Mouse (Mus musculus) neural tube, embryonic 13.5 days (tissue): ENCODE measurements around the gene Natd1. TPM values are rescaled to one million over a fixed set of nuclear protein-coding genes. Genes with fewer than 3 reads are reported as not detected.

Experiments
- ATAC-seq: fragments of 200-750 bp; cut with Nextera tagmentation; 2 replicates; pipeline ENCODE4 v1.8.0; 2017; ENCODE audit warnings: low read depth, mild to moderate bottlenecking, moderate TSS enrichment, moderate library complexity
- H3K27ac ChIP-seq: fragments of 300-500 bp; sonication (generic); replicated peaks from 2 replicates; pipeline ENCODE4 v1.5.1; 2015; ENCODE audit warnings: moderate library complexity, mild to moderate bottlenecking, inconsistent platforms
- H3K27me3 ChIP-seq: fragments of 300-500 bp; sonication (generic); 2 replicates; pipeline ENCODE4 v1.6.1; 2015; ENCODE audit warnings: mild to moderate bottlenecking, inconsistent platforms
- H3K36me3 ChIP-seq: fragments of 300-500 bp; sonication (generic); 2 replicates; pipeline ENCODE4 v1.6.1; 2015; ENCODE audit warnings: mild to moderate bottlenecking, inconsistent platforms
- H3K4me1 ChIP-seq: fragments of 300-500 bp; sonication (generic); replicated peaks from 2 replicates; pipeline ENCODE4 v1.6.1; 2015; ENCODE audit warnings: inconsistent platforms
- H3K4me2 ChIP-seq: fragments of 300-500 bp; sonication (generic); 2 replicates; pipeline ENCODE4 v1.6.1; 2015; ENCODE audit warnings: inconsistent platforms, mild to moderate bottlenecking, moderate library complexity
- H3K4me3 ChIP-seq: fragments of 300-500 bp; sonication (generic); 2 replicates; pipeline ENCODE4 v1.5.1; 2015; ENCODE audit warnings: mild to moderate bottlenecking, inconsistent platforms
- H3K9ac ChIP-seq: fragments of 300-500 bp; sonication (generic); 2 replicates; pipeline ENCODE4 v1.6.1; 2015; ENCODE audit warnings: moderate library complexity, mild to moderate bottlenecking, inconsistent platforms
- H3K9me3 ChIP-seq: fragments of 300-500 bp; sonication (generic); 2 replicates; pipeline ENCODE4 v1.6.1; 2016; ENCODE audit warnings: inconsistent platforms
- WGBS: fragments of 180-500 bp; shearing (Covaris S2); methylation state at CpG from one replicate; pipeline ENCODE4 v1.1.7; 2015; 5-methylcytosine and 5-hydroxymethylcytosine counted together
- polyA plus RNA-seq: library from polyadenylated mRNA; unstranded; fragments of >200 nt; fragmentation: Nextera tagmentation; extraction: Ambion mirVana; gene quantifications from 2 replicates; pipeline ENCODE4 v1.2.1, GENCODE M21; 2015

The Natd1 gene
- polyA plus RNA-seq, 1 experiment from 2014 or later: 30.0 TPM

- no peak overlapping the region for H3K4me2 ChIP-seq
- ATAC-seq: no peak
- H3K9ac ChIP-seq: no peak overlapping the region
- no peaks in the 10 kb centered on the region for H3K27me3 ChIP-seq
- 91% methylated on average over 9 of the region's 9 CpGs for WGBS
- H3K9me3 ChIP-seq: no peaks in the 10 kb centered on the region
- peaks cover 48% of the 10 kb centered on the region for H3K36me3 ChIP-seq
- no peak overlapping the region for H3K27ac ChIP-seq
- H3K4me1 ChIP-seq: peaks cover 6% of the 10 kb centered on the region; the same call in 1 of the 2 replicates
- H3K4me3 ChIP-seq: no peak overlapping the region
These were observed 27.9 kb upstream of the Natd1 start for GRCm38 (mm10) chr11:60942263-60943015.

- H3K4me1 ChIP-seq: peaks cover 6% of the 10 kb centered on the region; the same call in 1 of the 2 replicates
- H3K27ac ChIP-seq: no peak overlapping the region
- ATAC-seq: no peak
- H3K36me3 ChIP-seq: peaks cover 37% of the 10 kb centered on the region
- no peak overlapping the region for H3K9ac ChIP-seq
- H3K4me3 ChIP-seq: no peak overlapping the region
- H3K4me2 ChIP-seq: no peak overlapping the region
- H3K27me3 ChIP-seq: no peaks in the 10 kb centered on the region
- no peaks in the 10 kb centered on the region for H3K9me3 ChIP-seq
- 62% methylated on average over 9 of the region's 9 CpGs for WGBS
These were observed 26.8 kb upstream of the Natd1 start for GRCm38 (mm10) chr11:60941370-60941769.

DNA sequence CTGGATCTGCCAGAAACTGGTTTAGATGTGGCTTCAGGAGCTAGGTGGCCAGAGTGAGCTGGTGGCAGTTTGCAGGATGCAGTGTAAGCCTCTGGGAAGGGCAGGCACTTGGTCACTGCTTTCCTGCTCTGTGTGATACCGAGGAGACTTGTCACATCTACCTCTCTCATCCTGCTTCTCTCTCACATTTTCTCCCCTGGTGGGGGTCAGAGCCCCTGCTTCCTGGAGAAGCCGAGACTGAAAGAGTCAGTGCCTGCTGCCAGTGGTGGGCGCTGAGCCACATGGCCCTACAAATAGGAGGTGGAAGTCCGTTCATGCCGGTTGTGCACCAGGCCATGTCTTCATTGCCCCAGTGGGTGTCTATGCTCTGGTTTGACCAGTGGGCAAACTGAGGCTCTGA is 26.0 kb upstream of the Natd1 start:
- no peak for ATAC-seq
- WGBS: 91% methylated on average over 5 of the region's 5 CpGs
- H3K4me2 ChIP-seq: no peak overlapping the region
- H3K9me3 ChIP-seq: no peaks in the 10 kb centered on the region
- H3K27me3 ChIP-seq: no peaks in the 10 kb centered on the region
- no peak overlapping the region for H3K9ac ChIP-seq
- peaks cover 29% of the 10 kb centered on the region for H3K36me3 ChIP-seq
- no peak overlapping the region for H3K4me3 ChIP-seq
- peaks cover 12% of the 10 kb centered on the region for H3K4me1 ChIP-seq
- H3K27ac ChIP-seq: no peak overlapping the region

GRCm38 (mm10) chr11:60939487-60939886 is 24.9 kb upstream of the Natd1 start:
- no peak for ATAC-seq
- 94% methylated on average over 3 of the region's 3 CpGs for WGBS
- peaks cover 24% of the 10 kb centered on the region for H3K36me3 ChIP-seq
- H3K4me1 ChIP-seq: peaks cover 20% of the 10 kb centered on the region
- H3K27me3 ChIP-seq: no peaks in the 10 kb centered on the region
- H3K9ac ChIP-seq: no peak overlapping the region
- no peaks in the 10 kb centered on the region for H3K9me3 ChIP-seq
- H3K4me3 ChIP-seq: no peak overlapping the region
- H3K27ac ChIP-seq: no peak overlapping the region
- H3K4me2 ChIP-seq: no peak overlapping the region

DNA sequence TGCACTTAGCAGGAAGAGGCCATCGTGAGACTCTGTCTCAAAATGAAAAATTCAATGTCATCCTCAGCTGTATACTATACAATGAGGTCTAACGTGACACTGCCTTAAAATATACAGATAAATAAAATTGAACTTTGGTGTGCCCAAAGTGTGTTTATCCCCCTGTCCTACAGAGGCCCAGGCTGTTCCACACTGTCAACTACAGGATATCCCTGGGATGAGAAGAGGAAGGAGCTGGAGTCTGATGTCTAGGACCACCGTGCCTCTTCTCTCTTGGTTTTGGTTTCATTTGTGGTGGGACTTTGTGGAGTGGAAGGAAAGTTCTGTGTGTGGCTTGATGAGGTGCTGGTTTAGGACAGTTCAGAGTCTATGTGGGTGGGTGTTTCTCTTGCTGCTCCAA is 23.1 kb upstream of the Natd1 start:
- H3K27ac ChIP-seq: no peak overlapping the region
- peaks cover 6% of the 10 kb centered on the region for H3K36me3 ChIP-seq
- H3K4me3 ChIP-seq: no peak overlapping the region
- no peak for ATAC-seq
- H3K27me3 ChIP-seq: no peaks in the 10 kb centered on the region
- no peak overlapping the region for H3K9ac ChIP-seq
- H3K4me1 ChIP-seq: peaks cover 38% of the 10 kb centered on the region
- H3K9me3 ChIP-seq: no peaks in the 10 kb centered on the region
- no peak overlapping the region for H3K4me2 ChIP-seq
- 81% methylated on average over 3 of the region's 3 CpGs for WGBS

DNA sequence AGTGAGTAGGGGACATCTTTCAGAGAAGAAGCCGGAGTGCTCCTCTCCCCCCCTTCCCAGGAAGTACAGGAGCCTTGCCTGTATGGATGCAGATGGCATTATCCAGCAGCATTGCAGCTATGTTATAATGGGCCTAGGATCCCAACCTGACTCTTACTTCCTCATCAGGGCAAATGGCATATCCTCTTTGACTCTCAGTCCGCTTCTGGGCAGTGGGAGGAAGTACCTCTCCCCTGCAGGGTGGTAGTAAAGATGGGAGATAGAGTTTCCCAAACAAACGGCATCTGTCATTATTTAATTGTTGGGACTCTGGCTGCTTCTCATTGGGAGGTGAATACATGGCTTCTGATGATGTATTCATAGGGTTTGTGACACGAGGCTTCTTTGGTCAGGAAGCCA is 21.4 kb upstream of the Natd1 start:
- H3K4me2 ChIP-seq: no peak overlapping the region
- no peak overlapping the region for H3K27ac ChIP-seq
- no peak overlapping the region for H3K4me3 ChIP-seq
- no peak overlapping the region for H3K9ac ChIP-seq
- no peaks in the 10 kb centered on the region for H3K36me3 ChIP-seq
- no peak for ATAC-seq
- H3K9me3 ChIP-seq: no peaks in the 10 kb centered on the region
- peaks cover 40% of the 10 kb centered on the region for H3K4me1 ChIP-seq
- WGBS: 80% methylated on average over 4 of the region's 4 CpGs
- no peaks in the 10 kb centered on the region for H3K27me3 ChIP-seq

DNA sequence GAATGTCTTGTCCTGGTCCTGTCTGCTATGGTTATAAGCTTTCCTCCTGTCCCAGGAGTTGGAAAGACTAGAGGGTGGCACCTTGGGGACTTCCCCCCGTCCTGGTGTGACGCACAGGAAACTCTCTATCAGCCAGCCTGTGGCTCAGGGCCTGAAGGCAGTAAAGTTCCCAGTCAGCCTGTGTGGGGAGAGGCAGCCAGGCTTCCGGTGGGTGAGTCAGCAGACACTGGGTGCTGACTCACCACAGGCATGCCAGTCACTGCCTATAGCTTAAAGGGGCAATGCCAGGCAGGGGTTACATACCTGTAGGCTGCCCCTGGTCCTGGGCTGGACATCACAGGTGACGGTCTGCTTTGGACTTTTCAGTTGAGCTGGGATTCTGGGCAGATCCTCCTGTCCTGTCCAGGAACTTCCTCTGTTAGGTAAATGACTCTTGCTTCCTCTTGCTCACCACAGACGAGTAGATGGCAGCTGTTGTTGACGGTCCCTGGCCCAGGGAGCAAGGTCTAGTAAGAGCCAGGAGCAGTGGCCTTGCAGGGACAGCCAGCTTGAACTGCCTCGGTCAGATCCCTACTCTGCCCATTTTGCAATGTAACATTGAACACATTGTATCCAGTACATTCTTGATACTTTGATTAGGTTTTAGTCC is 20.9 kb upstream of the Natd1 start:
- WGBS: 84% methylated on average over 7 of the region's 7 CpGs
- Histone ChIP-seq H3K4me3 (no peak overlapping the region), H3K9ac (no peak overlapping the region), H3K4me2 (no peak overlapping the region), H3K9me3 (no peaks in the 10 kb centered on the region), H3K4me1 (peaks cover 44% of the 10 kb centered on the region), H3K27me3 (peaks cover 2% of the 10 kb centered on the region; the same call in 1 of the 2 replicates), H3K27ac (no peak overlapping the region), H3K36me3 (no peaks in the 10 kb centered on the region)
- no peak for ATAC-seq

DNA sequence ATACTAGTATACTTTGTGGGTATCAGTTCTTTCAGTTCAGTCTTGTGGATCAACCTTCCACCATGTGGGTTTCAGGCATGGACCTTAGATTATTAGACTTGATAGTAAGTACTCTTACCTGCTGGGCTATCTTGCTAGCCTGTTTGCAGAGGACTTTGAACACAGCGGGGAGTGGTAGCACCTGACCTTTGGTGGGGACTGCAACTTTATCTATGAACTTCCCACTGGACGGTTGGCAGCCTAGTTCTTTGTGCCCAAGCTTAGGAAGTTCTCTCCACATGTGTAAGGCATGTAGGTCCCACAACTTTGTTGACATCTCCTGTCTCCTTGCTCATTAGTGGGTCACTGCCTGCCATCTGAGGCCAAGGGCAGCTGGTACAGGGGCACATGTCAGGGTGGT is 20.2 kb upstream of the Natd1 start:
- no peak for ATAC-seq
- H3K27ac ChIP-seq: no peak overlapping the region
- H3K4me1 ChIP-seq: peaks cover 44% of the 10 kb centered on the region
- 92% methylated on average over 2 of the region's 2 CpGs for WGBS
- H3K9me3 ChIP-seq: no peaks in the 10 kb centered on the region
- H3K4me2 ChIP-seq: no peak overlapping the region
- H3K36me3 ChIP-seq: no peaks in the 10 kb centered on the region
- H3K4me3 ChIP-seq: no peak overlapping the region
- no peak overlapping the region for H3K9ac ChIP-seq
- peaks cover 6% of the 10 kb centered on the region; the same call in 1 of the 2 replicates for H3K27me3 ChIP-seq

GRCm38 (mm10) chr11:60933178-60933930 is 18.8 kb upstream of the Natd1 start:
- peak overlapping the region; percentile 74 for H3K4me3 ChIP-seq
- no peak for ATAC-seq
- peaks cover 6% of the 10 kb centered on the region; the same call in 1 of the 2 replicates for H3K27me3 ChIP-seq
- H3K4me2 ChIP-seq: peak overlapping the region; percentile 68
- H3K9ac ChIP-seq: peak overlapping the region; percentile 75; the same call in 1 of the 2 replicates
- WGBS: 84% methylated on average over 10 of the region's 10 CpGs
- H3K4me1 ChIP-seq: peaks cover 44% of the 10 kb centered on the region
- H3K27ac ChIP-seq: no peak overlapping the region
- no peaks in the 10 kb centered on the region for H3K9me3 ChIP-seq
- H3K36me3 ChIP-seq: no peaks in the 10 kb centered on the region

DNA sequence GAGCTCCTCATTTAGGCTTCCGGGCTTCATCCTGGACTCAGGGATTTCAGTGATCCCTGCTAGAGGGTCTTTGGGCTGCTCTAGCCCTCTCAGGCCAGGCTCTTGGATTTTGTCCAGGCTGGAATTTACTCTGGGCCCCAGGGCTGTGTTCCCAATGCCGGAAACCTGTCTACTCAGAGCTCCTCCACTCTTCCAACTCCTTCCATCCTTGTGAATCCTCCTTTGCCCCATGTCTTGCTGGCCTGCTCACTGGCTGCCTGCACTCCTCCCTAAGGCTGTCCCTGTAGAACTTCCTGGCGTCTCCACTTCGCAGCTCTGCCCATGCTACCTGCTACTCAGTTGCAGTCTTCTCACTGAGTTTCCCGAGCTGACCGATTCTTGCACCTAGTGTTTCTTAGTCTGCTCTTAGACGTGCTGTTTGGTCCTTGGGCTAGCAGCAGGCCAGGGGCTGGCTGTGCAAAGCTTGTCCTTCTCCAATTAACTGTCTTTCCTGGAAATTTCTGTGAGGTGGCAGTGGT is 18.0 kb upstream of the Natd1 start:
- H3K9me3 ChIP-seq: no peaks in the 10 kb centered on the region
- no peak for ATAC-seq
- H3K27ac ChIP-seq: peak overlapping the region; percentile 68
- peaks cover 48% of the 10 kb centered on the region for H3K4me1 ChIP-seq
- peak overlapping the region; percentile 68 for H3K4me2 ChIP-seq
- H3K4me3 ChIP-seq: peak overlapping the region; percentile 74
- H3K9ac ChIP-seq: peak overlapping the region; percentile 75
- H3K36me3 ChIP-seq: no peaks in the 10 kb centered on the region
- H3K27me3 ChIP-seq: peaks cover 6% of the 10 kb centered on the region; the same call in 1 of the 2 replicates
- 5% methylated on average over 7 of the region's 7 CpGs for WGBS

GRCm38 (mm10) chr11:60931869-60932481 is 17.4 kb upstream of the Natd1 start, which contains the start of gene Map2k3:
Gene Map2k3 (plus strand): TSS chr11:60932033.
- no peaks in the 10 kb centered on the region for H3K36me3 ChIP-seq
- H3K27me3 ChIP-seq: peaks cover 6% of the 10 kb centered on the region; the same call in 1 of the 2 replicates
- ATAC-seq: peak; percentile 95
- no peaks in the 10 kb centered on the region for H3K9me3 ChIP-seq
- H3K27ac ChIP-seq: peak within 1 kb of the TSS; percentile 68
- H3K4me2 ChIP-seq: peak within 1 kb of the TSS; percentile 68
- peak within 1 kb of the TSS; percentile 75 for H3K9ac ChIP-seq
- peak within 1 kb of the TSS; percentile 74 for H3K4me3 ChIP-seq
- H3K4me1 ChIP-seq: peaks cover 54% of the 10 kb centered on the region
- under 1% methylated on average over 54 of the region's 59 CpGs for WGBS
